Mouse (Mus musculus): Measurements from ENCODE around the gene Gpc3. TPM values are rescaled to one million over a fixed set of nuclear protein-coding genes. Genes with fewer than 3 reads are reported as not detected.
A peak's percentile ranks its signal among the peaks of the same experiment; 100 is the strongest.

Gene Gpc3
- polyA plus RNA-seq, 1 experiment from 2014 or later = 459 TPM

GRCm38 (mm10) chrX:52616152-52616551 is 2.4 kb upstream of the Gpc3 start:
- H3K4me1 ChIP-seq (ENCODE audit: insufficient read depth) = no peaks in the 10 kb centered on the region
- no peak overlapping the region for H3K27ac ChIP-seq (ENCODE audit: low read depth)
- H3K27me3 ChIP-seq (ENCODE audit: insufficient read depth, low read length) = peaks cover 18% of the 10 kb centered on the region; the same call in 1 of the 2 replicates
- no peak overlapping the region for H3K4me3 ChIP-seq (ENCODE audit: low read depth, low read length)
- TF ChIP-seq CTCF (IDR thresholded peaks at IDR 0.05; ENCODE audit: low read depth) = no peak
- no peak for TF ChIP-seq EP300 (IDR thresholded peaks at IDR 0.05; ENCODE audit: low read depth)
- no peak overlapping the region for H3K9ac ChIP-seq (replicated peaks)
- no peaks in the 10 kb centered on the region for H3K36me3 ChIP-seq (replicated peaks; ENCODE audit: insufficient read depth, low read length)
- no peaks in the 10 kb centered on the region for H3K9me3 ChIP-seq (ENCODE audit: low read length)
- DNase-seq (no peak), ATAC-seq (no peak)
- H3K4me2 ChIP-seq (ENCODE audit: low read depth, low read length) = no peak overlapping the region
- WGBS (ENCODE audit: insufficient replicate concordance) = 67% methylated on average over 5 of the region's 5 CpGs

DNA sequence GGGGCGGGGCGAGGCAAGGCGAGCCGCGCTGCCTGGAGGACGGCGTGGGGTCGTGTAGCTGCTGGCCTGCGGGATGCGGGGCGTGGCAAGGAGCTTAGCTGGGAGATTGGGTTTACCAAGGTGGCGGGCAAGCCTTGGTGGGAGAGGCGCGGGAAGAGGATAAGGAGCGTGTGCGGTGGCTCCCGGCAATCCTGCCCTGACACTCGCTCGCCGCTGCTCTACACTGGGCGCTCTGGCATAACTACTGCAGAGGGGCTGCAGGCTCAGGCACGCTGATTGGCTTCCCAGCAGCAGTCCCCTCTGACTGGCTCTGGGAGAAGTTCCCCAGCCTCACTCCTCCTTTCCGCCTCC is 256 bp upstream of the Gpc3 start:
- 19% methylated on average over 10 of the region's 23 CpGs for WGBS (ENCODE audit: insufficient replicate concordance)
- ATAC-seq = peak; percentile 93
- peaks cover 18% of the 10 kb centered on the region; the same call in 1 of the 2 replicates for H3K27me3 ChIP-seq (ENCODE audit: insufficient read depth, low read length)
- no peaks in the 10 kb centered on the region for H3K9me3 ChIP-seq (ENCODE audit: low read length)
- no peaks in the 10 kb centered on the region for H3K4me1 ChIP-seq (ENCODE audit: insufficient read depth)
- no peak for TF ChIP-seq EP300 (IDR thresholded peaks at IDR 0.05; ENCODE audit: low read depth)
- TF ChIP-seq CTCF (IDR thresholded peaks at IDR 0.05; ENCODE audit: low read depth) = peak; percentile 25
- H3K4me3 ChIP-seq (ENCODE audit: low read depth, low read length) = peak overlapping the region; percentile 39
- H3K4me2 ChIP-seq (ENCODE audit: low read depth, low read length) = peak overlapping the region; percentile 66
- H3K9ac ChIP-seq (replicated peaks) = no peak overlapping the region
- no peak overlapping the region for H3K27ac ChIP-seq (ENCODE audit: low read depth)
- H3K36me3 ChIP-seq (replicated peaks; ENCODE audit: insufficient read depth, low read length) = no peaks in the 10 kb centered on the region
- DNase-seq = no peak

- DNase-seq = no peak
- Histone ChIP-seq H3K9me3 (ENCODE audit: low read length) (no peaks in the 10 kb centered on the region), H3K4me1 (ENCODE audit: insufficient read depth) (no peaks in the 10 kb centered on the region), H3K9ac (replicated peaks) (no peak overlapping the region), H3K36me3 (replicated peaks; ENCODE audit: insufficient read depth, low read length) (no peaks in the 10 kb centered on the region), H3K4me2 (ENCODE audit: low read depth, low read length) (peak overlapping the region; percentile 66), H3K27me3 (ENCODE audit: insufficient read depth, low read length) (peaks cover 20% of the 10 kb centered on the region; the same call in 1 of the 2 replicates), H3K4me3 (ENCODE audit: low read depth, low read length) (peak overlapping the region; percentile 39), H3K27ac (ENCODE audit: low read depth) (no peak overlapping the region)
- no peak for TF ChIP-seq CTCF (IDR thresholded peaks at IDR 0.05; ENCODE audit: low read depth)
- TF ChIP-seq EP300 (IDR thresholded peaks at IDR 0.05; ENCODE audit: low read depth) = no peak
- 18% methylated on average over 12 of the region's 12 CpGs for WGBS (ENCODE audit: insufficient replicate concordance)
- ATAC-seq = no peak
Observed at GRCm38 (mm10) chrX:52612806-52613205, 944 bp downstream of the Gpc3 start.

- no peak overlapping the region for H3K27ac ChIP-seq (ENCODE audit: low read depth)
- ATAC-seq (no peak), DNase-seq (no peak)
- no peaks in the 10 kb centered on the region for H3K4me1 ChIP-seq (ENCODE audit: insufficient read depth)
- H3K36me3 ChIP-seq (replicated peaks; ENCODE audit: insufficient read depth, low read length) = no peaks in the 10 kb centered on the region
- H3K4me3 ChIP-seq (ENCODE audit: low read depth, low read length) = peak overlapping the region; percentile 39
- H3K9ac ChIP-seq (replicated peaks) = no peak overlapping the region
- peak overlapping the region; percentile 66 for H3K4me2 ChIP-seq (ENCODE audit: low read depth, low read length)
- TF ChIP-seq CTCF (IDR thresholded peaks at IDR 0.05; ENCODE audit: low read depth) (no peak), EP300 (IDR thresholded peaks at IDR 0.05; ENCODE audit: low read depth) (no peak)
- H3K27me3 ChIP-seq (ENCODE audit: insufficient read depth, low read length) = peaks cover 20% of the 10 kb centered on the region; the same call in 1 of the 2 replicates
- WGBS (ENCODE audit: insufficient replicate concordance) = 23% methylated on average over 28 of the region's 28 CpGs
- no peaks in the 10 kb centered on the region for H3K9me3 ChIP-seq (ENCODE audit: low read length)
Observed at GRCm38 (mm10) chrX:52611987-52612670, 1.6 kb downstream of the Gpc3 start.

GRCm38 (mm10) chrX:52611541-52611940 is 2.2 kb downstream of the Gpc3 start:
- H3K9me3 ChIP-seq (ENCODE audit: low read length) = no peaks in the 10 kb centered on the region
- no peaks in the 10 kb centered on the region for H3K4me1 ChIP-seq (ENCODE audit: insufficient read depth)
- peak overlapping the region; percentile 66 for H3K4me2 ChIP-seq (ENCODE audit: low read depth, low read length)
- no peak for DNase-seq
- H3K27ac ChIP-seq (ENCODE audit: low read depth) = no peak overlapping the region
- no peak for TF ChIP-seq CTCF (IDR thresholded peaks at IDR 0.05; ENCODE audit: low read depth)
- TF ChIP-seq EP300 (IDR thresholded peaks at IDR 0.05; ENCODE audit: low read depth) = no peak
- WGBS (ENCODE audit: insufficient replicate concordance) = 59% methylated on average over 5 of the region's 6 CpGs
- H3K27me3 ChIP-seq (ENCODE audit: insufficient read depth, low read length) = peaks cover 20% of the 10 kb centered on the region; the same call in 1 of the 2 replicates
- no peak overlapping the region for H3K9ac ChIP-seq (replicated peaks)
- peak overlapping the region; percentile 39; the same call in 1 of the 2 replicates for H3K4me3 ChIP-seq (ENCODE audit: low read depth, low read length)
- no peak for ATAC-seq
- no peaks in the 10 kb centered on the region for H3K36me3 ChIP-seq (replicated peaks; ENCODE audit: insufficient read depth, low read length)

GRCm38 (mm10) chrX:52603143-52603542 is 10.6 kb downstream of the Gpc3 start:
- Histone ChIP-seq H3K4me3 (ENCODE audit: low read depth, low read length) (no peak overlapping the region), H3K9ac (replicated peaks) (no peak overlapping the region), H3K27ac (ENCODE audit: low read depth) (no peak overlapping the region), H3K27me3 (ENCODE audit: insufficient read depth, low read length) (no peaks in the 10 kb centered on the region), H3K9me3 (ENCODE audit: low read length) (no peaks in the 10 kb centered on the region), H3K36me3 (replicated peaks; ENCODE audit: insufficient read depth, low read length) (no peaks in the 10 kb centered on the region), H3K4me2 (ENCODE audit: low read depth, low read length) (no peak overlapping the region), H3K4me1 (ENCODE audit: insufficient read depth) (no peaks in the 10 kb centered on the region)
- DNase-seq (no peak), ATAC-seq (no peak)
- 71% methylated on average over 4 of the region's 4 CpGs for WGBS (ENCODE audit: insufficient replicate concordance)
- TF ChIP-seq EP300 (IDR thresholded peaks at IDR 0.05; ENCODE audit: low read depth) = no peak
- peak; percentile 31; the same call in 1 of the 2 replicates for TF ChIP-seq CTCF (IDR thresholded peaks at IDR 0.05; ENCODE audit: low read depth)
